Mouse (Mus musculus): ENCODE results near the gene Rad51d.

Rad51d gene

DNA sequence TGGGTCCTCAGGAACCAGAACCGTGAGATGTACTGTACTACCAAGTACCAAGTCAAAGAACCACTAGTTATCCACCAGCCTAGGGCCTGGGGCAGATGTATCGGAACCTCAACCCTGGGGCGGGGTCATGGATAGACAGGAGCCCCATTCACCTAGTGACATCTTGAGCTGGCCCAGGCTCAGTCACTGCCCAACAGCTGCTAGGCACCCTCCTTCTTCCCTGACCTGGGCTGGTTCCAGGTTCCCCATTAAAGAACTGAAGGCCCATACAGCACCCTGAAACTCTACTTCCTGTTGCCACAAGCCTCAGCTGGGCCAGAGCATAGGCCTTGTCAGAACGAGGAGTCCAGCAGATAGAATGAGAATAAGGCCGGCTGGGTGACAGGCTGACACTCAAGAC, 9.3 kb upstream of the Rad51d start:
- in situ Hi-C loops (cut with MboI, MseI): loop anchor here in 1 of 2 experiments (10.0 kb wide), 1 partner anchor 285 kb away; no protein-coding TSS in a partner anchor

DNA sequence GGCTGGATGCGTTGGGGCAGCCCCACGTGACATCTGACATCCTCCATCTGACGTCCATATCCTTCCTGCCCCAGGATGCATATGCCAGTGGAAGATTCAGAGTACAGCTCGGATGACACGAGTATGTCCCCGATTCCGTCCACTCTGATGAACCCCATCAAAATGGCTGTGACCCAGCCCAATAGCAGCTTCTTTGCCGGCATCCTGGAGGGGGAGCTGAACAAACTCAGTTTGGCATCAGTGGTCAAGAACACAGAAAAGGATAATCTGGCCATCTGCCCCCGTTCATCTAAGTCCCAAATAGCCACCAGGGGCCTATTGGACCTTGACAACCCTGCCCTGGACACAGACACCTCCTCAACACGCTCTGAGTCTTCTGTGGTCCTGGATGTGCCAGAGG, 7.1 kb upstream of the Rad51d start:
- in situ Hi-C loops (cut with MboI, MseI): loop anchor here in 1 of 2 experiments (10.0 kb wide), 1 partner anchor 283 kb away; no protein-coding TSS in a partner anchor

DNA sequence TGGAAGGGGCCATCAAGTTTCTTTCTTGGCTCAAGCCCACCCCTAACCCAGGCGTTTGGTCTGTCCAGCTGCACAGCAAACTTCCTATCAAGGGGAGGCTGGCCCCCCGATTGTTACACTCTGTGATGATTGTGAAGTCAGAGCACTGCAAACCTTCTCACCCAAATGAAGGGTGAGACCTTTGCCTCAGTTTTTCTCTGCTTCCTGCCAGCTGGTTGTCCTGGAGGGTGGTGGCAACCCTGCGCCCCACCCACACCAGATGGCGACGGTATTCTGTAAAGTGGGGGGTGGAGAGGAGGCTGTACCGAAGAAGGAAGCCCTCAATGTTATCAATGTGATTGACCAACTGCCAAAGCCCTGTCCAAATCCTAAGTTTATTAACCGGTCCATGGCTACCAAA, 1.5 kb upstream of the Rad51d start, which contains the start of gene Fndc8:
TSS of gene Fndc8 (plus strand) at position 189 of the 400 bp plus-strand sequence.
- in situ Hi-C loops (cut with MboI, MseI): loop anchor here (5.0 to 10.0 kb wide), 2 partner anchors 75 to 277 kb away; no protein-coding TSS in a partner anchor

DNA sequence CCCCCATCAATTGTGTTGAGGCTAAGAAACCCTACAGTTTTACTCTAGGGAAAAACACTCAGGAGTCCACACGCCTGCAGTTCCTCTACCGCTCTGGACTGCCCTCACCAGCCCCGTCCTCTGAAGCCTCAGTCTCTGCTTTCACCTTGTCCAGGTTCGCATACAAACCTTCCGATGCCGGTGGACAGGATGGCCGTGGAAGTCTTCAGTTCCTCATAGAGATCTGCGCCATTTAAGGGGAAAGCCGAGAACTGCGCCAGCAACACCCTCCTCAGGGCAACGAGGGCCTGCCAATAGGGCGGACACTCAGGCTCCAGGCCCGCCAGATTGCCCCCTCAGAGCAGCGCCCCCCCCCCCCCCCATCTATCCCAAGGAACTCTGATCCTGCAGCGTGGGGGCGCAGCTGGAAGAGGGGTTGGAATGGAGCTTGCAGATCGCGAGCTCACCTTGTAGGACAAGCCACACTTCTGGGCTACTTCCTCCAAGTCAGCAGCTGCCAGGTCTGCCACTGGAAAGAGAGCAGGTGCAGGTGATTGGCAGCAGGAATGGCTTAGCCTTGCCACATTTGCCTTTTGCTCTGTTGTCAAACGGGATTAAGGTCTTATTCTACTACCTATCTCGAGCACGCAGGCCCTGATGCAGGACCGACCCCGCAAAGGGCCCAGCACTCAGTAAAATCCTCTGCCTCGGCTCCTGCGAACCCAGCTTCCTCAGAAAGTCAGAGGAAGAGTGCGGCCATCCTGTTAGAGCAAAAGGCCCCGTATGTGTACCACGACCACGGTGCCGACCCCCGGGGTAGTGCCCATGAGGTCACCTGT, 681 bp downstream of the Rad51d start:
- in situ Hi-C loops (cut with MboI, MseI): loop anchor here (5.0 to 10.0 kb wide), 7 partner anchors 72 to 652 kb away; no protein-coding TSS in a partner anchor

DNA sequence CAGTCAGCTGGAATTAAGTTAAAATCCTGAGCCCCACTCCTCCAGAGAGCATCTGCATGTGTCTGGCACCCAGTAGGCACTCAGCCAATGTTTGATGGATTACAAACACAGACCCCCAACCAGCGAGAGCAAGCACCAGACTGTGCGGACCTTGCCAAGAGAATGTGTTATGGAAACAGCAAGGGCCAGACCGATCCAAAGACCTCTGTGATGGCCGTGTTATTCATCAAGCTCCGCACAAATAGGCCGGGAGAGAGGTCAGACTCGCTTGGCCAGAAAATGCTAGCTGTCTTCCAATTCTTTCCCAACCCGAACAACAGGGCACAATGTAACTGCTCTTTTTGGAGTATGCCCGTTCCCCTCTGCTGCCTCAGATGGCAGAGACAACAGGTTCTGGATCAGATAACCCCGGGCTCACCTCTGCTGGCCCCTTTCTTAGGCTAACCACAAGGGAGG, 1.9 kb downstream of the Rad51d start:
- in situ Hi-C loops (cut with MboI, MseI): loop anchor here (5.0 to 10.0 kb wide), 6 partner anchors 71 to 651 kb away; no protein-coding TSS in a partner anchor

DNA sequence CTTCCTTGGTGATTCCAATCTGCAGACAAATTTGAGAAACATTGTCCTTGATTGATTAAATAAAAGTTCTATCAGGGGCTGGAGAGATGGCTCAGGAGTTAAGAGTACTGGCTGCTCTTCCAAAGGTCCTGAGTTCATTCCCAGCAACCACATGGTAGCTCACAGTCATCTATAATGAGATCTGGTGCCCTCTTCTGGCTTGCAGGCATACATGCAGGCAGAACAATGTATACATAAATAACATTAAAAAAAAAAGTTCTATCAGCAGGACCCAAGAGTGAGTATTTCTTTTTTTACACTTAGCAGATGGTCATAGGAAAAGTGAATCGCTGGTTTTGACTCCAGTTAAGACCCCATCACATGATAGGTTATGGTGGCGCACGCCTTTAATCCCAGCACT, 3.9 kb downstream of the Rad51d start:
- in situ Hi-C loops (cut with MboI, MseI): loop anchor here (5.0 to 10.0 kb wide), 6 partner anchors 69 to 649 kb away; no protein-coding TSS in a partner anchor

DNA sequence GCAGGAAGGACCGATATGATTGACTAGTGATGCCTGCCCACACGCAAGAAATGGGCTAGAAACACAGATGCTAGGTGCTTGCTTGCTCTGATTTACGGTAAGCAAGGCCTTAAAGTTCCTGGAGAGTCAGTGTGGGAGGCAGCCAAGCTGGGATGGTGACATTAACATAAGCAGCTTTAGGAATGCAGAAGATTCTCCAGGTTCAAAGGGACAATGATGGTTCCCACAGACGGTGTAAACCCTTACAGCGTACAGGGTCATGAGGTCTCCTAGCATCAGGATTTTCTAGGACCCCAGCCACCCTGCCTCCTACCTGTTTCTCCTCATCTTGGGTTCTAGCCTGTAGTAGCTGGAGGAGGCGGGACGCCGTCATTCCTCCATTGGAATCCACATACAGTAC, 7.2 kb downstream of the Rad51d start:
- in situ Hi-C loops (cut with MboI, MseI): loop anchor here in 1 of 2 experiments (10.0 kb wide), 1 partner anchor 138 kb away; no protein-coding TSS in a partner anchor

DNA sequence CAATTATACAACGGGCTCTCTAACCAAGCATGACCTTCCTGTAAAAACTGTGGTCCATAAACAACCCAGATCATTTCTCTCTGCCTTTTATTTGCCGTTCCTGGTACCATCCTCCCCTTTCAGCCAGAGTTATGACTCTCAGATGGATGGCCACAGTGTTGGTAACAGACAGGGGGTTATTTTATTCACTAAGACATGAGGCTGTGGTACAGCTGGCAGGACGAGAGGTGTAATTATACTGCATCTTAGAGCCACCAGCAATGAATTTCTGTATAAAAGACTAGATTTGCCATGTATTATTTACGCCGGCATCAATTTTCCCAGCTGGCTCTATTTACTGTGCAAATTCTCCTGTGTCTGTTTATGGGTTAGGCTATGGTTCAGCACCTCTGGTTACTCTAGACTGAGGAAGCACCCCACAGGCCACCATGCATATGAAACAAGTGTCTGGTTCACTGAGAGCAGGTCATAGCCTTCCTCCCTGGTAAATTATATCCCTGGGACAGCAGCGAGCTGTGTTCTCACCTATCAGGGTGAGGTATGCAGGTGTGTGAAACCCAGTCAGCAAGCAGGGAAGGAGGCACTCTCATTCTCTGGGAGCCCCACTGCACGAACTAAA, 12.6 kb downstream of the Rad51d start:
- in situ Hi-C loops (cut with MboI, MseI): no loop called here

DNA sequence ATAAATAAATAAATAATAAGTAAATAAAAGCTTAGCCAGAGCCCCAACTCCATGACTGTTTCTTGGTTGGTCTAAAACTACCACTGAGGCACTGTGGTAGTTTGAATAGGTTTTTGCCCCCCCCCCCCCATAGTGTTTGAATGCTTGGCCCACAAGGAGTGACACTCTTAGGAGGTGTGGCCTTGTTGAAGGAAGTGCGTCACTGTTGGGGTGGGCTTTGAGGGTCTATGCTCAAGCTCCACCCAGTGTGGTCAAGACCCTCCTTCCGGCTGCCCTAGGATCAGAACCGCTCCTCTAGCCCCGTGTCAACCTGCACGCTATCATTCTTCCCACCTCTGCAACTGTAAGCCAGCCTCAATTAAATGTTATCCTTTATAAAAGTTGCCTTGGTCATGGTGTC, 14.8 kb downstream of the Rad51d start:
- in situ Hi-C loops (cut with MboI, MseI): no loop called here

DNA sequence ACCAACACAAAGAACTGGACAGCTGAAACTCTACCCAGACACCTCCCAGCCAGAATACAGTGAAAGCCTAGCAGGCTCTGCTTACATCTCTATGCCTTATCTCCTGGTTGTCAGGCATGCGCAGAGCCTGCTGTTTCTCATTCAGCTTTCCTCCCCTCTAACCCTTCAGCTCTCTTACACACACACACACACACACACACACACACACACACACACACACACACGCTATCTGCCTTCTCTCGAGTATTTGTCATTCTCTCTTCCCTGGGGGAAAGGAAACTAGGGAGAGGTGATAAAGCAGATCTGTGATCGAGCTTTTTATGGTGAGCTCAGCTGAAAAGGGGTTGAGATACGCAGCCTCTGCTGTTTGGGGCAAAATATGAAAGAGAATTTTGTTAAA, 15.5 kb downstream of the Rad51d start:
- in situ Hi-C loops (cut with MboI, MseI): no loop called here

DNA sequence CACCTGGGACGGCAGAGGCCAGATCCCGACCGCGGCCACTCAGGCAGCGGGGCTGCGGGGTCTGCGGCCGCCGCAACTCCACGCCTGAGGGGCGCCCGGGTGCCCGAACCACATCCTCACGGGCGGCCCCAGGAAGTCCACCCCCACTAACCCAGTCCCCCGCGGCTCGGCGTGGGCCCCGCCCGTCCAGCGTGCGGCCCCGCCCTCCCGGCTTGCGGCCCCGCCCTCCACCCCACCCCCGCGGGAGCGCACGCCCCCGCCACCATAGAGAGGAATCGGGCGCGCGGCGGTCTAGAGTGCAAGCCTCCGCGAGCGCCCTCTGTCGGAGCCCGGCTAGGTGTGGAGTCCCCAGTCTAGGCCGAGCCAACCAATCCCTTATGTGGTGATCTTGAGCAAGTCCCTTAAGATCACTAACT, 19.4 kb downstream of the Rad51d start, which contains the start of gene Rffl:
TSS of gene Rffl (minus strand) at position 180 of the 416 bp plus-strand sequence.
- in situ Hi-C loops (cut with MboI, MseI): no loop called here

DNA sequence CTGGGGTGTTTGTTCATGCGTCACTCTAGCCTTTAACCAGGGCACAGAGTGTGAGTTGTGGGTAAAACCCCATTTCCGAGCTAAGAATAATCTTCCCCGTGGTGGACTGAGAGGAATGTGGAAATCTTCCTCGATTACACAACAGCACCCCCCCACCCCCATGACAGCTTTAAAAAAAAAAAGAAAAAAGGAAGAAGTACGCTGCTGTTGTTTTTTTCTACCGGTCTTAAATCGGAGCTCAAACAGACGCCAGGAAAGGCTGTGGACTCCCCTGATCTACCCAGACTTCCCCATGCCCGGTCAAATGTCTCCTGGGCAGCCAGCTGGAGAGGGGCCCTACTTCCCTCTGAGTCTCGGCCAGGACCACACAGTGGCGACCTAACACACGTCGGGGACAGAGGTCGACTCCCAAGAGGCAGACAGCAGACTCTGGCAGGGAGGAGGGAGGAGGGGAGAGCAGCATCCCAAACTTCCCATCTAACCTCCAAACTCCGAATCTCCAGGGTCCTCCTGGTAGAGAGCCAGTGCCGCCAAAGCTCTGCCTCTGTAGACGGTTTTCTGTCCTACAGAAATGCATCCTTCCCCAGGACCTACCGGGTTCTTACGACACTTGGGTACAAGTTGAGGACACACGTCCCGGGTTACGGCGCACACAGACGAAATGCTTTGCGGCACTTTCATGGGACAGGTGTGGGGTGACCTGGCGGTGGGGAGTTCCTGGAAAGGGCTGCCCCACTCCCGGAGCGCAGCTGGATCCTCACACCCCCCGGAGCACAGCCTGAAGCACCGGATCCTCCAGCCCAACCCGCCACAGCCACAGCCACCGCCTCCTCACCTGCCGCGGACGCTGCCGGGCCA, 20.0 kb downstream of the Rad51d start:
- in situ Hi-C loops (cut with MboI, MseI): no loop called here

DNA sequence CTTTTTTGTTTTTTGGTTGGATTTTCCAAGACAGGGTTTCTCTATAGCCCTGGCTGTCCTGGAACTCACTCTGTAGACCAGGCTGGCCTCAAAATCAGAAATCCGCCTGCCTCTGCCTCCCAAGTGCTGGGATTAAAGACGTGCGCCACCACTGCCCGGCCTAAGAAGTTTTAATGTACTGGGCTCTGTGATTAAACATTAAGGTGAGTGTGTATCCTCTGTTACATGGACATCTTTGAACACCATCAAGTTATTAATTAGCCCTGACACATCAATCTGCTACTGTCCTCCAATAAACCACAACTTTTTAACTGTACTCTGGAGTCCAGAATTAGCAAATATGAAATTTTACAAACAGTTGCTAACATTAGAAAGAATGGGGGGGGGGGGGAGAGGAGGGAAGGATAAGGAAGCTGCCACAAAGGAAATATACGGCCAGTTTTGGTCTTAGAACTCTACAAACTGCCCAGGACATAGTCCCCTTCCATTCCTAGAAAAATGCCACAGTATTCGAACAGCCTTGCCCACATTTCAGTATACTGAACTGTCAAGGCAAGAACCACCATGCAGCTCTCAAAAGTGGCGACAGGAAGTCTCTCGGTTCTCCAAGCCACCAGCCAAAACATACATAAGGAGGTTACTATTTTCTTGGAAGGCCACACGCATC, 20.8 kb downstream of the Rad51d start:
- in situ Hi-C loops (cut with MboI, MseI): no loop called here

DNA sequence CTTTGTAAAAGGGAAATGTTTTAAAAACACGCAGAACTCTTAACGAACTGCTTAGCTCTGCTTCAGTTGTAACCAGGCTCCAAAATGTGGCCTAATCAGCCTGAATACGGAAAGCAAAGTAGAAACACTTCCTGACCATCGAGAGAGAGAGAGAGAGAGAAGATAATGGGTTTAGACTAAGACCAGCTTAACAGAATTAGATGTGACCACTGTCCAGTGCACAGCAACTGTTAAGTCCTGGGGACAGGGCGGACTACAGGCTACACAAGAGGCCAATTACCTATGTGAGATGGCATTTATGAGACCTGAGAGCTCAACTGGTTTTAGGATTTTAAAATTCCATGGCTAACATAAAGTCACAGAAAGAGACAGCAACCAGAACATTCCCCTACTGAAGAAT, 22.5 kb downstream of the Rad51d start:
- in situ Hi-C loops (cut with MboI, MseI): no loop called here

DNA sequence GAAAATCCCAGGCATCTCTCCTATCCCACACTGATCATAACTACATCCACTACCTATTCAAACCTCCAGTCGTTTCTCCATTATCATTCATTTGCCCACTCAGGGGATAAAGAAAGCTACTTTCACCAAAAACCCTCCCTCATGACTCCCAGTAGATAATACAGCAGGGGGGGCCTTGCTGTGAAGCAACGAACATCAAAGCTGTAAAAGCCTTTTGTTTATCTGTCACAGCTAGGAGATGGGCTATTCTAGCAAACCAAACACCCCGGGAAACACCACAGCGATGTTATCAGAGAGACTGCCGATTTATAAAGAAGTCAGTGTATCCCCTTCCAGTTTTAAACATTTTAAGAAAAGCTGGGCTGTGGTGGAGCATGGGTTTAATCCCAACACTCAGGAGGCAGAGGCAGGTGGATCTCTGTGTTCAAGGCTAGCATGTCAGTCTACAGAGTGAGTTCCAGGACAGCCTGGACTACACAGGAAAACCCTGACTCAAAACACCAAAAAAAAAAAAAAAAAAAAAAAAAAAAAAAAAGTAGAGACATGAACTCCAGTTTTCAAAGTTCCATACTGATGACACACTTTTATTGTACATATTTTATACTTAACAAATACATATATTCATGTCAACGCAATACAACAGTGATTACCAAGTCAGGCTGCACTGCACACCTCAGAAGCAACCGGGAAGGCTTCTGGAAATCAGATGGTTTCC, 23.4 kb downstream of the Rad51d start:
- in situ Hi-C loops (cut with MboI, MseI): no loop called here

DNA sequence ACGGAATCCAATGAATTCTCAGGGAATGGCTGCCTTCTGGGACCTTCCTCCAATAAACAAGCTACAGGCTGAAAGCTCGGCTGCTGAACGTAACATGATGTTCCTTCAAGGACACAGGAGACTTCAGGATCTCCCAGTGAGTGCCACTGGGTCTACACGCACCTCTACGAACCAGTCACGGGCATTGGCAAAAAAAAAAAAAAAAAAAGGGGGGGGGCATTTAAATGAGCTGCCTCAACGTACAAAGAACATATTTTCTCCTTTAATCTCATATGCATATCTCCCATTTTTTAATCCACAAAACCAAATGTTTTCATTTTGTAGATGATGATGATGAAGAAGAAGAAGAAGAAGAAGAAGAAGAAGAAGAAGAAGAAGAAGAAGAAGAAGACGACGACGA, 24.5 kb downstream of the Rad51d start:
- in situ Hi-C loops (cut with MboI, MseI): no loop called here

DNA sequence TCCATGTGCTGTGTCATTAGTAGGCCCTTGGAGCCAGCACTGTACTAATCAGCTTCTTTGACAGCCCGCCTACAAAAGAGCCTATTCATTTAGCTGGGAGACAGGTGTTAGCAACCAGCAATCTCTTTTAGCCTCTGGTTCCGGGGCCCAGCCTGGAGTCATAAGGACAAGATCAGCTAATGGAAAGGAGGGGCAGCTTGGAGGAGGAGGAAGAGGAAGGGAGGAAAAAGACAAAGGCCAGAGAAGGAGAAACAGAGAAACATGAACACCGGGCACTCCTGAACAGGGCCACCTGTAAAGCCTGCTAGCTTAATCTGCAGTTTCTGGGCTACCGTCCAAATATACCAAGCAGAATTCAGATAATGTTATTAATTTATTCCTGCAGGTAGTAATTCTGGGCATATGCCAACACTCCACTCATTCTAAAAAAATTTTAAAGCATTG, 26.9 kb downstream of the Rad51d start:
- in situ Hi-C loops (cut with MboI, MseI): no loop called here

DNA sequence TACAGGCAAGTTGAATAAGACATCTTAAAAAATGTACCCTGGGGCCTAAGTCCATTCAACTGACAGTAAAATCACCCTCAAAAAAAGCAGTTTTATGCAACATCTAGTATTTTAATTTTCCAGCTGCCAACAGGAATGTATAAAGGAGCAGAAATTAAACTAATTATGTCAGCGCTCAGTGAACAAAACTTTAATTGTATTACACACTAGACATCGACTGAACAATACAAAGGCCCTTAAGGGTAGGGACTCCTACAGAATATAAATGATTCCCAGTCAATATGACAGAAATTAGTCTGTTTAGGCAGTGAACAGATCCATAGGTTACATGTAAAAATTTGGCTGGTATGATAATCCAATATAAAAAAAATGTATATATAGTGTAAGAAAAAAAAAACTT, 27.4 kb downstream of the Rad51d start:
- in situ Hi-C loops (cut with MboI, MseI): no loop called here

DNA sequence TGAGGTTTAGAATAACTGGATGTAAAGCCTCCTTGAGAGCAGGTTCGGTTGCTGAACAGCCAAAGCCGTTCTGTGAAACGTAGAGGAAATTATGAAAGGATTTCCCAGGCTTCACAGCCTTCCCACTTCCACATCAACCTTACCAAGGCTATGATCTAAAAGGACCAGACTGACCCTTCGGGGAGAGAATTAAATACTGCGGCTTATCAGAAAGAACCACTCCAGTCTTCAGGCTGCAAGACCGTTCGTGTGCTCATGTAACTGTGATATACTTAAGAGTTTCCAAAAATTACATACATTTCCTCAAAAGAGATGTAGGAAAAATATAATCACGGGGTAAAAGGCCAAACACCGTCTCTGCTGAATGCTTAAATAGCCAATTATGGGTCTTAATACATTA, 27.8 kb downstream of the Rad51d start:
- in situ Hi-C loops (cut with MboI, MseI): no loop called here

DNA sequence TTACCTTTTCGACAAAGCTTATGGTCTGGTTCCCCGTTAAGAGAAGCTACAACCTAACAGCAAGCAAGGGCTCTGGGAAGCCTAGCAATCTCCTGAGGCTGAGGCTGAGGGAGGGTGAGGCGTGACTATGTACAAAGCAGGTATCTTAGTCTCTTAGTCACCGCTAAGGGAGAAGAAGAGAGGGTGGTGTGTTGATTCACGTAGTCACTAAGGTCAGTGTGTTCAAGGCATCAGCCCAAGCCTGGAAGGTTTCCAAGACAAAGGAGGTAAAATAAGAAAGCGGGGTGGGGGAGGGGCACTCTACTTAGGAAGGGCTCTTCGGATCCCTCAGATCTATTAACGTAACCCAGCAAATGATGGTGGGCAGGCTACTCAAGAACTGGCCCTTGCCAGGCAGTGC, 28.9 kb downstream of the Rad51d start:
- in situ Hi-C loops (cut with MboI, MseI): no loop called here

Data from T-helper 17 cell (primary cell).